Mouse (Mus musculus): Measurements from ENCODE around the gene Gnb1.

The Gnb1 gene

DNA sequence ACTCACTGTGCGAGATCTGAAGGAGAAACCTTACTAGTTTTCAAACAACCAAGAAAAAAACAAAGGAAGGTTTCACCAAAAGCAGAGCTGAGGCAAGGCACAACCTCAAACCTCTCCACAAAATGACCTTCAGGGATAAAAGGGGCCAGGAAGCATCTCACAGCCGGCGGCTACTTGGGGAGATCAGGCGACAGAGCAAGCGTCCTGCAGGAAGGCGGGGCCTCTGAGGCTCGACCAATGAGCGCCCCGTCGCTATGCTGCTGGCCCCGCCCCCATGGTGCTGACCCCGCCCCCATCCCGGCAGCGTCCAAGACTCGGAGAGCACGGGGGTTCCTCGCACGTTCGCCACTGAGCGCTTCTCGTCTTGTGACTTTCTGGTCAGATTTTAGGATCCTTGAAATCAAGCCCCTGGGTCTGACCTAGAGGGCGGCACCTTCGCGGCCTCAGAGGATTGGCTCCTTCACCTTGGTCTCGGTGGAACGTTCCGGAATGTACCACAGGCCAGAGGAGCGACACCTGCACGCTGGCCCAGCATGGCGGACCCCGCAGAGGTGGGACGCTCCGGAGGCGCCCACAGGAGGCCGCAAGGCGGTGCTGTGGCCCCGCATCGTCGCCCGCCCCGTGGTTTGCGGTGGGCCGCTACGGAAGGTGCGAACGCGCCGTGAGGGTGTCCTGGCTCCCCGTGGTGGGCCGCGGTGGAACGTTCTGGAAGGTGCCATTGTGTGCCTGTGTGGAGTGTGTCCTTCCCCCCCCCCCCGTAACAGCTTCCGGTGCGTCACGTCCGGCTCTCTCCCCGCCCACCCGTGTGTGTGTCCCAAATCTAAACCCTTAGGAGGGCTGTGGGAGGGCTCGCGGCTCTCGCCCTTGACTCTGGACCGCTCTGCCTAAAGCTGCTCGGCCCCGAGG is 110.2 kb downstream of the Gnb1 start, which contains the start of gene Slc35e2:
TSS of gene Slc35e2 (plus strand) at position 326 of the 906 bp plus-strand sequence.
- H3K36me3 ChIP-seq (ENCODE audit: insufficient read depth, low read length): peaks cover 37% of the 10 kb centered on the region
- TF ChIP-seq POU5F1 (IDR thresholded peaks at IDR 0.05; ENCODE audit: borderline replicate concordance, low read length) (no peak), NANOG (IDR thresholded peaks at IDR 0.05; ENCODE audit: borderline replicate concordance, low read length) (no peak), CTCF (conservative IDR thresholded peaks at IDR 0.05; ENCODE audit: low read length) (no peak)
- H3K4me1 ChIP-seq (replicated peaks; ENCODE audit: low read depth, low read length): peaks cover 47% of the 10 kb centered on the region
- peak within 1 kb of the TSS; percentile 96 for H3K4me3 ChIP-seq (replicated peaks; ENCODE audit: low read length)
- no peaks in the 10 kb centered on the region for H3K27me3 ChIP-seq (ENCODE audit: insufficient read depth, low read length)
- no peaks in the 10 kb centered on the region for H3K9me3 ChIP-seq (ENCODE audit: low read length)

GRCm38 (mm10) chr4:155601997-155602456 is 110.9 kb downstream of the Gnb1 start:
- TF ChIP-seq NANOG (IDR thresholded peaks at IDR 0.05; ENCODE audit: borderline replicate concordance, low read length) (no peak), CTCF (conservative IDR thresholded peaks at IDR 0.05; ENCODE audit: low read length) (no peak), POU5F1 (IDR thresholded peaks at IDR 0.05; ENCODE audit: borderline replicate concordance, low read length) (no peak)
- no peaks in the 10 kb centered on the region for H3K27me3 ChIP-seq (ENCODE audit: insufficient read depth, low read length)

DNA sequence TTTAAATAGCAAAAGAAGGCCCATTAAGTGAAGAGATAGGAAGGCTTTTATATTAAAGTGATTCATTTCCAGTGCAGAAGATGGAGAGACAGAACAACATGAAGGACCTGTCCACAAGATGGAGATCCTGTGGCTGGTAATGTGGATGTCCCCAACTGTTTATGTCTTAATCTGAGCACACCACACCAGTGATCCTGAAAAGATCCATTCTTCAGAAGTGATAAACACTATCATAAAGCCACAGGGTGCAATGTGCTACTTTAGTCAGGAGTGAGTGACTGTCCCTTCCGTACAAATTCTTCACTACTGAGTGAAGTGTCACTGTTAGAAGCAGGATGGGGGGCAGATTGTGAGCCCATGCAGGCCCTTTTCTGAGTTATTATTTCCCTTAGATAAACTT is 111.6 kb downstream of the Gnb1 start:
- Histone ChIP-seq H3K36me3 (ENCODE audit: insufficient read depth, low read length) (peaks cover 51% of the 10 kb centered on the region), H3K9me3 (ENCODE audit: low read length) (no peaks in the 10 kb centered on the region), H3K4me3 (replicated peaks; ENCODE audit: low read length) (peak overlapping the region; percentile 96), H3K4me1 (replicated peaks; ENCODE audit: low read depth, low read length) (peaks cover 46% of the 10 kb centered on the region), H3K27me3 (ENCODE audit: insufficient read depth, low read length) (no peaks in the 10 kb centered on the region)
- TF ChIP-seq POU5F1 (IDR thresholded peaks at IDR 0.05; ENCODE audit: borderline replicate concordance, low read length): no peak
- no peak for TF ChIP-seq NANOG (IDR thresholded peaks at IDR 0.05; ENCODE audit: borderline replicate concordance, low read length)
- no peak for TF ChIP-seq CTCF (conservative IDR thresholded peaks at IDR 0.05; ENCODE audit: low read length)

More at GRCm38 (mm10) chr4:155601997-155602456, 110.9 kb downstream of the Gnb1 start:
- peak overlapping the region; percentile 96 for H3K4me3 ChIP-seq (replicated peaks; ENCODE audit: low read length)
- peaks cover 47% of the 10 kb centered on the region for H3K4me1 ChIP-seq (replicated peaks; ENCODE audit: low read depth, low read length)
- peaks cover 43% of the 10 kb centered on the region for H3K36me3 ChIP-seq (ENCODE audit: insufficient read depth, low read length)
- no peaks in the 10 kb centered on the region for H3K9me3 ChIP-seq (ENCODE audit: low read length)

GRCm38 (mm10) chr4:155603801-155604200 is 112.6 kb downstream of the Gnb1 start:
- no peak overlapping the region for H3K4me3 ChIP-seq (replicated peaks; ENCODE audit: low read length)
- H3K4me1 ChIP-seq (replicated peaks; ENCODE audit: low read depth, low read length): peaks cover 36% of the 10 kb centered on the region
- H3K36me3 ChIP-seq (ENCODE audit: insufficient read depth, low read length): peaks cover 60% of the 10 kb centered on the region
- TF ChIP-seq CTCF (conservative IDR thresholded peaks at IDR 0.05; ENCODE audit: low read length) (no peak), NANOG (IDR thresholded peaks at IDR 0.05; ENCODE audit: borderline replicate concordance, low read length) (no peak), POU5F1 (IDR thresholded peaks at IDR 0.05; ENCODE audit: borderline replicate concordance, low read length) (no peak)
- no peaks in the 10 kb centered on the region for H3K9me3 ChIP-seq (ENCODE audit: low read length)
- H3K27me3 ChIP-seq (ENCODE audit: insufficient read depth, low read length): no peaks in the 10 kb centered on the region

DNA sequence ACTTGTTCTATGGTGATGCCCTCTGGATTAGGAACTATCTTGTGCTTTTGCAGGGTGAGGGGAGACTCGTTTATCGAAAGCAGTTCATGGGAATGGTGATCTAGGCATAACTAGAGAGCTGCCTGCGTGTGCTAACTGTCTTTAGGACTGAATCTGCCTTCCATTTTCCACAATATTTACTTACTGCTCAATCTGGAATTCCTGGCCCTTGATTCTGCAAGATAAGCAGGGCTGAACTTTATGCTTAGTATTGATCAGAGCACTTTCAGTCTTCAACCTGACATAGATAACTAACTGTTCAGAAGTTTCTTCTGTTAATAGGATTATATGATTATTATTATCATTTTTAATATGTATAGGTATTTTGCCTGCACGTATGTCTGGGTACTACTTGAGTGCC is 114.0 kb downstream of the Gnb1 start:
- TF ChIP-seq CTCF (conservative IDR thresholded peaks at IDR 0.05; ENCODE audit: low read length) (no peak), POU5F1 (IDR thresholded peaks at IDR 0.05; ENCODE audit: borderline replicate concordance, low read length) (no peak), NANOG (IDR thresholded peaks at IDR 0.05; ENCODE audit: borderline replicate concordance, low read length) (no peak)
- H3K4me3 ChIP-seq (replicated peaks; ENCODE audit: low read length): no peak overlapping the region
- H3K36me3 ChIP-seq (ENCODE audit: insufficient read depth, low read length): peaks cover 73% of the 10 kb centered on the region
- no peaks in the 10 kb centered on the region for H3K9me3 ChIP-seq (ENCODE audit: low read length)
- H3K27me3 ChIP-seq (ENCODE audit: insufficient read depth, low read length): no peaks in the 10 kb centered on the region
- H3K4me1 ChIP-seq (replicated peaks; ENCODE audit: low read depth, low read length): peaks cover 29% of the 10 kb centered on the region

DNA sequence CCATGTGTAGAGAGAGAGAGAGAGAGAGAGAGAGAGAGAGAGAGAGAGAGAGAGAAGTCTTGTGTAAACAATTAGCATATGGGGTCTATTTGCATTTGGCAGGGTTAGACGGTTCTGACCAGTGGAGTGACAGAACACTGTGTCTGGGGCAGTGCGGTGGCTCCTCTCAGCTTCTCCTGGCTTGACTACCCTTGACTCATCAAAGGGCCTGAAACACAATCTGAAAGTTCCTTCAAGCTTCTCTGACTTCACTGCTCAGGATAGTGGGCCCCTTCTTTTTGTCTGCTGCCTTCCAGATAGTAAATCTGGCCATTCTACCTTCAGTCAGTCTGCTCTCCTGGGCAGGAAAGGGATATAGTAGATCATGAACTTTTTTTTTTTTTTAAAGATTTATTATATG is 115.7 kb downstream of the Gnb1 start:
- Histone ChIP-seq H3K36me3 (ENCODE audit: insufficient read depth, low read length) (peaks cover 88% of the 10 kb centered on the region), H3K9me3 (ENCODE audit: low read length) (no peaks in the 10 kb centered on the region), H3K4me3 (replicated peaks; ENCODE audit: low read length) (no peak overlapping the region), H3K27me3 (ENCODE audit: insufficient read depth, low read length) (no peaks in the 10 kb centered on the region), H3K4me1 (replicated peaks; ENCODE audit: low read depth, low read length) (peaks cover 22% of the 10 kb centered on the region)
- TF ChIP-seq NANOG (IDR thresholded peaks at IDR 0.05; ENCODE audit: borderline replicate concordance, low read length) (no peak), POU5F1 (IDR thresholded peaks at IDR 0.05; ENCODE audit: borderline replicate concordance, low read length) (no peak), CTCF (conservative IDR thresholded peaks at IDR 0.05; ENCODE audit: low read length) (no peak)
